In genomic region chr2:160138091-160138490, GRCm38 (mm10) we compare ENCODE assay signal across 16 mouse cellular contexts.
"Had no signal": no experiment of that assay in that cellular context is flagged by ENCODE, and none has a peak within 500 bp of the region (broad histone marks: within the 10 kb centered on the region; RNA-seq: fewer than 3 reads in every experiment).

No protein-coding gene starts in this region.

- H3K4me2 ChIP-seq: neural tube, embryonic 13.5 days; neural tube, embryonic 15.5 days; stomach, embryonic 15.5 days had no signal

- H3K4me3 ChIP-seq: neural tube, embryonic 13.5 days; neural tube, embryonic 15.5 days; stomach, embryonic 15.5 days had no signal

- DNase-seq: retina, postnatal 1 day; right cerebral cortex, adult 18-20 months; right cerebral cortex, postnatal 14 days; right cerebral cortex, postnatal 25 days; right cerebral cortex, postnatal 4 days; spleen, adult 18-20 months; thymus, adult 18-20 months; thymus, adult 2 months; thymus, postnatal 14 days; thymus, postnatal 25 days; thymus, postnatal 36 days; thymus, postnatal 4 days had no signal

- H3K27ac ChIP-seq: neural tube, embryonic 13.5 days; neural tube, embryonic 15.5 days; stomach, embryonic 15.5 days; stomach, postnatal 0 days had no signal

- H3K4me1 ChIP-seq: neural tube, embryonic 13.5 days; neural tube, embryonic 15.5 days; stomach, embryonic 15.5 days had no signal

- H3K9ac ChIP-seq: neural tube, embryonic 13.5 days; neural tube, embryonic 15.5 days; stomach, embryonic 15.5 days had no signal

- H3K36me3 ChIP-seq: neural tube, embryonic 13.5 days; neural tube, embryonic 15.5 days; stomach, embryonic 15.5 days had no signal

- H3K27me3 ChIP-seq: neural tube, embryonic 13.5 days; neural tube, embryonic 15.5 days; stomach, embryonic 15.5 days had no signal

- H3K9me3 ChIP-seq: neural tube, embryonic 13.5 days; neural tube, embryonic 15.5 days; stomach, embryonic 15.5 days had no signal
